Mouse (Mus musculus) C2C12 (cell line): ENCODE data around the gene Dnah5.
"Not testable (repeated sequence)": the region's sequence is repeated elsewhere in the genome, so short reads cannot be mapped to it uniquely, and the experiment has no call there.

ENCODE experiments used
- CTCF ChIP-seq: IDR thresholded peaks from one replicate; pipeline ENCODE4 v1.5.1; 2011; ENCODE audit not compliant: control insufficient read depth, insufficient read depth, insufficient read length
- MAX ChIP-seq: IDR thresholded peaks from one replicate; pipeline ENCODE4 v1.6.1; 2011; ENCODE audit warnings: mild to moderate bottlenecking, control low read depth

GRCm38 (mm10) chr15:28393723-28394122 is 190.2 kb downstream of the Dnah5 start:
- TF ChIP-seq CTCF, MAX: not testable (repeated sequence)
